Mouse (Mus musculus) G1E (cell line): ENCODE results near the gene Blmh. TPM values are rescaled to one million over a fixed set of nuclear protein-coding genes. Genes with fewer than 3 reads are reported as not detected.
"Not testable (repeated sequence)": the region's sequence is repeated elsewhere in the genome, so short reads cannot be mapped to it uniquely, and the experiment has no call there.

ENCODE experiments used
- ATAC-seq: 2 replicates; pipeline ENCODE4 v1.8.0; 2016; ENCODE audit warnings: mild to moderate bottlenecking; ENCODE audit not compliant: insufficient number of reproducible peaks, poor library complexity, low FRiP score, severe bottlenecking; ENCODE audit errors: extremely low read depth
- DNase-seq: peaks from one replicate; pipeline ENCODE4 v3.0.0; 2012; ENCODE audit warnings: low spot score
- H3K27me3 ChIP-seq: 2 replicates; pipeline ENCODE4 v1.6.1; 2012; ENCODE audit warnings: mild to moderate bottlenecking, low read length, inconsistent platforms; ENCODE audit not compliant: insufficient read depth
- H3K36me3 ChIP-seq: replicated peaks from 2 replicates; pipeline ENCODE3; 2012; ENCODE audit warnings: mild to moderate bottlenecking, inconsistent platforms
- H3K4me1 ChIP-seq: 2 replicates; pipeline ENCODE4 v1.6.1; 2012; ENCODE audit warnings: low read depth, low read length, inconsistent platforms, mixed read lengths; ENCODE audit not compliant: insufficient read depth
- H3K4me3 ChIP-seq: 2 replicates; pipeline ENCODE4 v1.5.1; 2012; ENCODE audit warnings: low read depth, mild to moderate bottlenecking, inconsistent platforms, low read length, moderate library complexity, mixed read lengths
- H3K9me3 ChIP-seq: replicated peaks from 2 replicates; pipeline ENCODE4 v1.6.1; 2012; ENCODE audit warnings: inconsistent platforms
- CTCF ChIP-seq: IDR thresholded peaks from 2 replicates; pipeline ENCODE4 v1.5.1; 2012; ENCODE audit warnings: low read depth, low read length, inconsistent platforms, mixed read lengths
- GATA1 ChIP-seq: IDR thresholded peaks from 2 replicates; pipeline ENCODE4 v1.6.1; 2012; ENCODE audit warnings: borderline replicate concordance, low read length, inconsistent platforms, mixed read lengths
- GATA2 ChIP-seq: IDR thresholded peaks from 2 replicates; pipeline ENCODE4 v1.6.1; 2012; ENCODE audit warnings: low read depth, low read length, inconsistent platforms, borderline replicate concordance
- POLR2AphosphoS5 ChIP-seq: IDR thresholded peaks from 2 replicates; pipeline ENCODE4 v1.6.1; 2012; ENCODE audit warnings: low read depth, low read length, inconsistent platforms; ENCODE audit not compliant: insufficient replicate concordance
- TAL1 ChIP-seq: conservative IDR thresholded peaks from 2 replicates; pipeline ENCODE4 v1.6.1; 2012; ENCODE audit warnings: low read depth, low read length, inconsistent platforms, mixed read lengths
- polyA plus RNA-seq: library from polyadenylated mRNA; stranded (reverse); fragments of >175 nt; gene quantifications from 2 replicates; pipeline ENCODE4 v1.2.3, GENCODE M21; 2012
- total RNA-seq, 2 experiments: library from RNA; stranded (forward) in 1 of 2; stranded (reverse) in 1 of 2; fragments of 200-1000 nt in 1 of 2; fragments of >200 nt in 1 of 2; fragmentation: Nextera tagmentation in 1 of 2; gene quantifications; 2 replicates each; pipeline ENCODE4 v1.2.3; 2014 to 2017

The Blmh gene
- total and polyA plus RNA-seq, 3 experiments: 23.4 to 320 (median 150) TPM

GRCm38 (mm10) chr11:76914366-76914765 lies 10.2 kb upstream of the Blmh start:
- peaks cover 51% of the 10 kb centered on the region for H3K27me3 ChIP-seq
- H3K4me1 ChIP-seq: peaks cover 4% of the 10 kb centered on the region
- no peaks in the 10 kb centered on the region for H3K9me3 ChIP-seq
- H3K36me3 ChIP-seq: no peaks in the 10 kb centered on the region
- no peak for ATAC-seq
- DNase-seq: no peak
- no peak for TF ChIP-seq GATA1
- TF ChIP-seq CTCF: no peak
- no peak for TF ChIP-seq GATA2
- no peak for TF ChIP-seq POLR2AphosphoS5
- no peak for TF ChIP-seq TAL1
- no peak overlapping the region for H3K4me3 ChIP-seq

- Histone ChIP-seq H3K4me3 (no peak overlapping the region), H3K36me3 (no peaks in the 10 kb centered on the region), H3K9me3 (no peaks in the 10 kb centered on the region), H3K4me1 (peaks cover 4% of the 10 kb centered on the region), H3K27me3 (peaks cover 45% of the 10 kb centered on the region)
- TF ChIP-seq POLR2AphosphoS5 (no peak), GATA2 (no peak), TAL1 (no peak)
- DNase-seq: no peak
- peak; percentile 34 for ATAC-seq
Measured at GRCm38 (mm10) chr11:76916539-76917229, 7.9 kb upstream of the Blmh start.

GRCm38 (mm10) chr11:76917230-76917548 lies 7.4 kb upstream of the Blmh start:
- ATAC-seq: no peak
- no peaks in the 10 kb centered on the region for H3K36me3 ChIP-seq
- peaks cover 4% of the 10 kb centered on the region for H3K4me1 ChIP-seq
- H3K27me3 ChIP-seq: peaks cover 40% of the 10 kb centered on the region
- H3K4me3 ChIP-seq: no peak overlapping the region
- TF ChIP-seq GATA1 (no peak), GATA2 (no peak), CTCF (no peak), POLR2AphosphoS5 (no peak), TAL1 (no peak)
- no peak for DNase-seq
- H3K9me3 ChIP-seq: no peaks in the 10 kb centered on the region

- Histone ChIP-seq H3K9me3 (no peaks in the 10 kb centered on the region), H3K36me3 (no peaks in the 10 kb centered on the region), H3K4me1 (peaks cover 2% of the 10 kb centered on the region), H3K27me3 (peaks cover 40% of the 10 kb centered on the region), H3K4me3 (no peak overlapping the region)
- TF ChIP-seq CTCF: no peak
- TF ChIP-seq GATA2: no peak
- no peak for TF ChIP-seq GATA1
- no peak for ATAC-seq
- no peak for DNase-seq
Measured at GRCm38 (mm10) chr11:76920607-76921006, 4.0 kb upstream of the Blmh start.

- H3K4me1 ChIP-seq, DNase-seq, H3K4me3 ChIP-seq, ATAC-seq, H3K9me3 ChIP-seq, H3K36me3 ChIP-seq: not testable (repeated sequence)
- H3K27me3 ChIP-seq: peaks cover 20% of the 10 kb centered on the region
Measured at GRCm38 (mm10) chr11:76928586-76928985, 4.0 kb downstream of the Blmh start.

GRCm38 (mm10) chr11:76933209-76933608 lies 8.6 kb downstream of the Blmh start:
- Histone ChIP-seq H3K27me3 (peaks cover 28% of the 10 kb centered on the region), H3K36me3 (no peaks in the 10 kb centered on the region), H3K4me3 (no peak overlapping the region), H3K9me3 (0 out of 2 replicates have a peak, but pooled peaks cover 7% of the 10 kb centered on the region), H3K4me1 (no peaks in the 10 kb centered on the region)
- no peak for TF ChIP-seq POLR2AphosphoS5
- TF ChIP-seq GATA1: no peak
- no peak for TF ChIP-seq TAL1
- TF ChIP-seq GATA2: no peak
- TF ChIP-seq CTCF: no peak
- DNase-seq (no peak), ATAC-seq (no peak)

GRCm38 (mm10) chr11:76936578-76936977 lies 12.0 kb downstream of the Blmh start:
- no peak for DNase-seq
- H3K4me3 ChIP-seq: no peak overlapping the region
- H3K4me1 ChIP-seq: peaks cover 2% of the 10 kb centered on the region; the same call in 1 of the 2 replicates
- 0 out of 2 replicates have a peak, but pooled peaks cover 4% of the 10 kb centered on the region for H3K9me3 ChIP-seq
- TF ChIP-seq GATA1 (no peak), GATA2 (no peak), POLR2AphosphoS5 (no peak), TAL1 (no peak), CTCF (no peak)
- peaks cover 45% of the 10 kb centered on the region for H3K27me3 ChIP-seq
- no peaks in the 10 kb centered on the region for H3K36me3 ChIP-seq
- ATAC-seq: no peak
